22 mouse cellular contexts compared by ENCODE assay signal in genomic region chr2:133176411-133176810, GRCm38 (mm10).
DNase-seq lines count a peak whose midpoint lies in the region; ATAC-seq and TF ChIP-seq lines count a peak whose summit lies in the region.
"Had no signal": no experiment of that assay in that cellular context is flagged by ENCODE, and none has a peak within 500 bp of the region (broad histone marks: within the 10 kb centered on the region; RNA-seq: fewer than 3 reads in every experiment).

No protein-coding gene starts in this region.

- DNase-seq in heart, adult 11 months: peak; percentile 17
- DNase-seq in heart, postnatal 4 days: no peak
- DNase-seq in kidney, adult 2 months: peak; percentile 91
- DNase-seq in kidney, postnatal 25 days: peak; percentile 49 to 71
- DNase-seq in thymus, adult 2 months: no peak
- DNase-seq: adrenal gland, postnatal 14 days; B cell, adult 2 months; cerebellum, adult 18-20 months; cerebellum, adult 9-11 months; cerebellum, postnatal 36 days; gastrocnemius, adult 2 months; gastrocnemius, postnatal 25 days; heart, postnatal 36 days had no signal

- no peaks in the 10 kb centered on the region for H3K36me3 ChIP-seq in kidney, adult 2 months (ENCODE audit: control insufficient read depth, insufficient read depth, low read length)
- H3K36me3 ChIP-seq in kidney, embryonic 14.5 days (ENCODE audit: control insufficient read depth, insufficient read depth, low read length): no peaks in the 10 kb centered on the region
- H3K36me3 ChIP-seq in kidney, embryonic 16.5 days (ENCODE audit: insufficient read depth, low read length): no peaks in the 10 kb centered on the region
- no peaks in the 10 kb centered on the region for H3K36me3 ChIP-seq in midbrain, embryonic 16.5 days (ENCODE audit: control insufficient read depth, insufficient read depth, low read length)
- H3K36me3 ChIP-seq in thymus, adult 2 months (ENCODE audit: control insufficient read depth, insufficient read depth, low read length): no peaks in the 10 kb centered on the region
- H3K36me3 ChIP-seq: embryonic facial prominence, embryonic 10.5 days; G1E; heart, embryonic 13.5 days; hindbrain, embryonic 12.5 days had no signal

- no peak overlapping the region for H3K4me2 ChIP-seq in kidney, embryonic 14.5 days (replicated peaks; ENCODE audit: low read depth, low read length)
- H3K4me2 ChIP-seq in kidney, embryonic 16.5 days (replicated peaks; ENCODE audit: low read depth, low read length): no peak overlapping the region
- no peak overlapping the region for H3K4me2 ChIP-seq in midbrain, embryonic 16.5 days (ENCODE audit: low read length)
- H3K4me2 ChIP-seq: forebrain, embryonic 13.5 days; heart, embryonic 13.5 days; hindbrain, embryonic 12.5 days had no signal

- H3K9ac ChIP-seq in kidney, embryonic 14.5 days (ENCODE audit: low read depth, low read length): no peak overlapping the region
- no peak overlapping the region for H3K9ac ChIP-seq in kidney, embryonic 16.5 days (replicated peaks; ENCODE audit: low read length)
- H3K9ac ChIP-seq in midbrain, embryonic 16.5 days (ENCODE audit: low read depth, low read length): no peak overlapping the region
- H3K9ac ChIP-seq: forebrain, embryonic 13.5 days; heart, embryonic 13.5 days; hindbrain, embryonic 12.5 days had no signal

- no peak overlapping the region for H3K4me3 ChIP-seq in kidney, adult 2 months (ENCODE audit: insufficient read depth, low read depth, low read length)
- no peak overlapping the region for H3K4me3 ChIP-seq in kidney, embryonic 14.5 days (ENCODE audit: low read length)
- no peak overlapping the region for H3K4me3 ChIP-seq in kidney, embryonic 16.5 days (ENCODE audit: low read length)
- no peak overlapping the region for H3K4me3 ChIP-seq in midbrain, embryonic 16.5 days (ENCODE audit: low read depth, low read length)
- no peak overlapping the region for H3K4me3 ChIP-seq in thymus, adult 2 months (ENCODE audit: control insufficient read depth, insufficient read depth, low read length)
- H3K4me3 ChIP-seq: embryonic facial prominence, embryonic 10.5 days; forebrain, embryonic 13.5 days; gastrocnemius, adult 2 months; heart, embryonic 13.5 days; hindbrain, embryonic 12.5 days had no signal

- H3K4me1 ChIP-seq in kidney, adult 2 months (ENCODE audit: control insufficient read depth, insufficient read depth, low read length): peaks cover 11% of the 10 kb centered on the region; the same call in 1 of the 2 replicates
- H3K4me1 ChIP-seq in kidney, embryonic 14.5 days (ENCODE audit: control insufficient read depth, insufficient read depth, low read length): no peaks in the 10 kb centered on the region
- H3K4me1 ChIP-seq in kidney, embryonic 16.5 days (ENCODE audit: insufficient read depth, low read length): no peaks in the 10 kb centered on the region
- no peaks in the 10 kb centered on the region for H3K4me1 ChIP-seq in midbrain, embryonic 16.5 days (ENCODE audit: control insufficient read depth, insufficient read depth, low read length)
- no peaks in the 10 kb centered on the region for H3K4me1 ChIP-seq in thymus, adult 2 months (replicated peaks; ENCODE audit: control insufficient read depth, insufficient read depth, low read length)
- H3K4me1 ChIP-seq: embryonic facial prominence, embryonic 10.5 days; forebrain, embryonic 13.5 days; hindbrain, embryonic 12.5 days had no signal

- no peak for ATAC-seq in kidney, embryonic 14.5 days (ENCODE audit: low FRiP score, low TSS enrichment)
- ATAC-seq in kidney, embryonic 16.5 days (ENCODE audit: low FRiP score, low TSS enrichment): peak; percentile 39; the same call in 1 of the 2 replicates
- ATAC-seq in midbrain, embryonic 16.5 days: no peak
- ATAC-seq: CD4-positive, CD25-positive, alpha-beta regulatory T cell, adult 4 months; forebrain, embryonic 13.5 days had no signal

- H3K27me3 ChIP-seq in kidney, adult 2 months (replicated peaks; ENCODE audit: control insufficient read depth, insufficient read depth, low read length): no peaks in the 10 kb centered on the region
- H3K27me3 ChIP-seq in kidney, embryonic 14.5 days (ENCODE audit: control insufficient read depth, insufficient read depth, low read length): no peaks in the 10 kb centered on the region
- no peaks in the 10 kb centered on the region for H3K27me3 ChIP-seq in kidney, embryonic 16.5 days (ENCODE audit: insufficient read depth, low read length)
- no peaks in the 10 kb centered on the region for H3K27me3 ChIP-seq in midbrain, embryonic 16.5 days (ENCODE audit: control insufficient read depth, insufficient read depth, low read depth, low read length)
- H3K27me3 ChIP-seq in thymus, adult 2 months (ENCODE audit: control insufficient read depth, insufficient read depth, low read length): no peaks in the 10 kb centered on the region
- H3K27me3 ChIP-seq: forebrain, embryonic 13.5 days; heart, embryonic 13.5 days; hindbrain, embryonic 12.5 days had no signal

- TF ChIP-seq CTCF in kidney, adult 2 months (conservative IDR thresholded peaks at IDR 0.05; ENCODE audit: insufficient read depth, insufficient read length, low read depth, low read length): no peak
- TF ChIP-seq CTCF in thymus, adult 2 months (IDR thresholded peaks at IDR 0.05; ENCODE audit: borderline replicate concordance, control insufficient read depth, extremely low read depth, insufficient read depth, low read length, poor library complexity): no peak

- no peak for TF ChIP-seq POLR2A in kidney, adult 2 months (IDR thresholded peaks at IDR 0.05; ENCODE audit: low read depth, low read length)
- TF ChIP-seq POLR2A in thymus, adult 2 months (IDR thresholded peaks at IDR 0.05; ENCODE audit: control insufficient read depth, extremely low read depth, insufficient read depth, low read length, poor library complexity): no peak

- peak overlapping the region; percentile 78 for H3K27ac ChIP-seq in kidney, adult 2 months (ENCODE audit: insufficient read depth, low read depth, low read length)
- H3K27ac ChIP-seq in kidney, embryonic 14.5 days (ENCODE audit: low read depth, low read length): no peak overlapping the region
- H3K27ac ChIP-seq in kidney, embryonic 16.5 days (ENCODE audit: low read length): no peak overlapping the region
- no peak overlapping the region for H3K27ac ChIP-seq in midbrain, embryonic 16.5 days (ENCODE audit: low read length)
- H3K27ac ChIP-seq in thymus, adult 2 months (ENCODE audit: control insufficient read depth, insufficient read depth, low read length): no peak overlapping the region
- H3K27ac ChIP-seq: embryonic facial prominence, embryonic 10.5 days; forebrain, embryonic 13.5 days; gastrocnemius, adult 2 months; heart, embryonic 13.5 days; hindbrain, embryonic 12.5 days had no signal

- H3K9me3 ChIP-seq in kidney, embryonic 14.5 days (ENCODE audit: control insufficient read depth, low read length): no peaks in the 10 kb centered on the region
- H3K9me3 ChIP-seq in kidney, embryonic 16.5 days (ENCODE audit: low read length): no peaks in the 10 kb centered on the region
- no peaks in the 10 kb centered on the region for H3K9me3 ChIP-seq in midbrain, embryonic 16.5 days (replicated peaks; ENCODE audit: control insufficient read depth, low read length, poor library complexity, severe bottlenecking)
- H3K9me3 ChIP-seq: embryonic facial prominence, embryonic 10.5 days; forebrain, embryonic 13.5 days; heart, embryonic 13.5 days; hindbrain, embryonic 12.5 days had no signal

- WGBS in kidney, adult 2 months: 29% methylated on average over 3 of the region's 3 CpGs
- 73% methylated on average over 3 of the region's 3 CpGs for WGBS in kidney, embryonic 14.5 days
- WGBS in kidney, embryonic 16.5 days: 61% methylated on average over 3 of the region's 3 CpGs
- 92% methylated on average over 3 of the region's 3 CpGs for WGBS in midbrain, embryonic 16.5 days
- WGBS in thymus, adult 2 months: 89% methylated on average over 3 of the region's 3 CpGs

Comparison
In these comparisons a context has a peak if more than half of its experiments do, and no peak if none do; other contexts are left out.
1. DNase-seq: peak in heart, adult 11 months (single experiment), kidney, adult 2 months (single experiment) and kidney, postnatal 25 days (2 of 2); none in heart, postnatal 4 days (single experiment) and thymus, adult 2 months (single experiment).